Comparison of ENCODE assay signal across 18 mouse cellular contexts in the genomic region with DNA sequence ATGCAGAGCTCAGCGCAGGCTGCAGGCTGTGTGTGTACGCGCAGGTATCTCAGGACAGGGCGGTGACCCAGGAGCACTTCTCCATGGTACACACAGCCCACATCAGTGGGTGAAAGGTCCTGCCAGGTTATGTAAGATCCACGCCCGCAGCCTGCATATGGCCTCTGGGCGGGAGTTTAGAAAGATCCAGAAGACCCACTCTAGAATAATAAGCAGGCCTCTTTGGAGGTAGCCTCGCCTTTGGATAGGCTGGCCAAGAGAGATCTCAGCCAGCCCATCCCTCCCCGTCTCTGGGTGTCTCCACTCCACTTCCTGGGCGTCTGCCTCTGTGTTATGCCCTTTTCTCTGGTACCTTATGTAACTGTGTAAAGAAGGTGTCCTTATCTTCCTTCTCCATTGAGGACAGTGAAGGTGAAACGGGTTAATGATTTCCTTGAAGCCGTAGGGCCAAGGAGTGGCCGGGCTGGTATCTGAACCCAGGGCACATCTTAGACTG. TPM values are rescaled to one million over a fixed set of nuclear protein-coding genes. Genes with fewer than 3 reads are reported as not detected.
A peak's percentile ranks its signal among the peaks of the same experiment; 100 is the strongest.
DNase-seq lines count a peak whose midpoint lies in the region; ATAC-seq and TF ChIP-seq lines count a peak whose summit lies in the region.
"Had no signal": no experiment of that assay in that cellular context is flagged by ENCODE, and none has a peak within 500 bp of the region (broad histone marks: within the 10 kb centered on the region; RNA-seq: fewer than 3 reads in every experiment).

No protein-coding gene starts in this region.

- no peak overlapping the region for H3K4me2 ChIP-seq in kidney, embryonic 16.5 days (replicated peaks; ENCODE audit: low read depth, low read length)
- H3K4me2 ChIP-seq in lung, postnatal 0 days (replicated peaks; ENCODE audit: low read depth, low read length) = no peak overlapping the region
- H3K4me2 ChIP-seq: hindbrain, embryonic 14.5 days; lung, embryonic 14.5 days; midbrain, embryonic 15.5 days; neural tube, embryonic 12.5 days had no signal

- no peak for TF ChIP-seq CTCF in lung, postnatal 0 days (IDR thresholded peaks at IDR 0.05)

- H3K27ac ChIP-seq in kidney, embryonic 16.5 days (ENCODE audit: low read length) = no peak overlapping the region
- no peak overlapping the region for H3K27ac ChIP-seq in lung, postnatal 0 days (ENCODE audit: low read length)
- H3K27ac ChIP-seq: hindbrain, embryonic 14.5 days; midbrain, embryonic 15.5 days; neural tube, embryonic 12.5 days had no signal

- no peaks in the 10 kb centered on the region for H3K9me3 ChIP-seq in kidney, embryonic 16.5 days (ENCODE audit: low read length)
- no peaks in the 10 kb centered on the region for H3K9me3 ChIP-seq in lung, postnatal 0 days (ENCODE audit: low read length)
- H3K9me3 ChIP-seq: G1E; midbrain, embryonic 15.5 days; neural tube, embryonic 12.5 days had no signal

- TF ChIP-seq EP300 in lung, postnatal 0 days (IDR thresholded peaks at IDR 0.05) = peak; percentile 27; the same call in 1 of the 2 replicates

- 87% methylated on average over 13 of the region's 13 CpGs for WGBS in kidney, embryonic 16.5 days
- 60% methylated on average over 13 of the region's 13 CpGs for WGBS in lung, postnatal 0 days

- ATAC-seq in kidney, embryonic 16.5 days (ENCODE audit: low FRiP score, low TSS enrichment) = no peak
- peak; percentile 84 for ATAC-seq in lung, postnatal 0 days
- ATAC-seq: forebrain, postnatal 0 days; midbrain, embryonic 15.5 days had no signal

- no peaks in the 10 kb centered on the region for H3K4me1 ChIP-seq in kidney, embryonic 16.5 days (ENCODE audit: insufficient read depth, low read length)
- no peaks in the 10 kb centered on the region for H3K4me1 ChIP-seq in lung, postnatal 0 days (ENCODE audit: insufficient read depth, low read depth, low read length)
- H3K4me1 ChIP-seq: midbrain, embryonic 15.5 days; neural tube, embryonic 12.5 days had no signal

- H3K4me3 ChIP-seq in kidney, embryonic 16.5 days (ENCODE audit: low read length) = no peak overlapping the region
- H3K4me3 ChIP-seq in lung, postnatal 0 days (ENCODE audit: low read depth, low read length) = no peak overlapping the region
- H3K4me3 ChIP-seq: midbrain, embryonic 15.5 days; neural tube, embryonic 12.5 days had no signal

- no peak overlapping the region for H3K9ac ChIP-seq in kidney, embryonic 16.5 days (replicated peaks; ENCODE audit: low read length)
- no peak overlapping the region for H3K9ac ChIP-seq in lung, postnatal 0 days (replicated peaks; ENCODE audit: low read depth)
- H3K9ac ChIP-seq: forebrain, postnatal 0 days; hindbrain, embryonic 14.5 days; lung, embryonic 14.5 days; midbrain, embryonic 15.5 days; neural tube, embryonic 12.5 days had no signal

- no peaks in the 10 kb centered on the region for H3K36me3 ChIP-seq in kidney, embryonic 16.5 days (ENCODE audit: insufficient read depth, low read length)
- no peaks in the 10 kb centered on the region for H3K36me3 ChIP-seq in lung, postnatal 0 days (ENCODE audit: insufficient read depth, low read length)
- H3K36me3 ChIP-seq: G1E; midbrain, embryonic 15.5 days; neural tube, embryonic 12.5 days had no signal

- peak; percentile 95 for DNase-seq in kidney, adult 11 months
- DNase-seq in urinary bladder, postnatal 14 days (ENCODE audit: low spot score) = peak; percentile 64
- no peak for DNase-seq in urinary bladder, postnatal 10 days (ENCODE audit: low spot score)
- DNase-seq in lung, postnatal 0 days (ENCODE audit: low spot score) = peak; percentile 72
- no peak for DNase-seq in thymus, postnatal 10 days (ENCODE audit: low spot score in 2 of 2)
- no peak for DNase-seq in spleen, adult 18-20 months
- DNase-seq in heart, adult 8-10 months (ENCODE audit: low spot score) = no peak
- DNase-seq: adrenal gland, postnatal 14 days; forebrain, postnatal 0 days; gastrocnemius, postnatal 36 days; lung, embryonic 14.5 days had no signal

- no peaks in the 10 kb centered on the region for H3K27me3 ChIP-seq in kidney, embryonic 16.5 days (ENCODE audit: insufficient read depth, low read length)
- H3K27me3 ChIP-seq in lung, postnatal 0 days (replicated peaks; ENCODE audit: insufficient read depth, low read length) = no peaks in the 10 kb centered on the region
- H3K27me3 ChIP-seq: midbrain, embryonic 15.5 days; neural tube, embryonic 12.5 days had no signal

RNA-seq across cellular contexts. Expression of a gene that starts 10.5 kb away (rescaled TPM):
- polyA plus RNA-seq in kidney, embryonic 16.5 days (2015; fragmentation: Nextera tagmentation; extraction: Ambion mirVana) = 13.3 and 15.0 TPM in 2 replicates
- 8.0 and 8.4 TPM in 2 replicates for polyA plus RNA-seq in lung, postnatal 0 days (2015; fragmentation: Nextera tagmentation; extraction: Ambion mirVana)
- 10 to 100 TPM in 1 of 4 experiments, 1 to 10 TPM in 3; 6.8 to 10.9 (median 8.6) TPM for total RNA-seq in heart, adult 8-10 months (2022)

RNA-seq across cellular contexts. Expression of a gene that starts 46.1 kb away (rescaled TPM):
- polyA plus RNA-seq in kidney, embryonic 16.5 days (2015; fragmentation: Nextera tagmentation; extraction: Ambion mirVana) = 106 and 108 TPM in 2 replicates
- polyA plus RNA-seq in lung, postnatal 0 days (2015; fragmentation: Nextera tagmentation; extraction: Ambion mirVana) = 103 and 112 TPM in 2 replicates
- total RNA-seq in heart, adult 8-10 months (2022) = 10 to 100 TPM; 16.5 to 22.2 (median 18.6) TPM

RNA-seq across cellular contexts. Expression of a gene that starts 50.0 kb away (rescaled TPM):
- polyA plus RNA-seq in kidney, embryonic 16.5 days (2015; fragmentation: Nextera tagmentation; extraction: Ambion mirVana) = 2.5 and 2.6 TPM in 2 replicates
- polyA plus RNA-seq in lung, postnatal 0 days (2015; fragmentation: Nextera tagmentation; extraction: Ambion mirVana) = not detected in 2 replicates
- under 1 TPM in 1 of 4 experiments, not detected in 3; 0.34 TPM for total RNA-seq in heart, adult 8-10 months (2022)
- total RNA-seq: adrenal gland, postnatal 14 days; gastrocnemius, postnatal 36 days had no signal

RNA-seq across cellular contexts. Expression of a gene that starts 50.9 kb away (rescaled TPM):
- polyA plus RNA-seq in kidney, embryonic 16.5 days (2015; fragmentation: Nextera tagmentation; extraction: Ambion mirVana) = 0.12 and 0.16 TPM in 2 replicates
- not detected in 2 replicates for polyA plus RNA-seq in lung, postnatal 0 days (2015; fragmentation: Nextera tagmentation; extraction: Ambion mirVana)
- not detected for total RNA-seq in heart, adult 8-10 months (2022)
- total RNA-seq: adrenal gland, postnatal 14 days; gastrocnemius, postnatal 36 days had no signal
- polyA plus RNA-seq: G1E; heart, embryonic 16.5 days; lung, embryonic 14.5 days; thymus, postnatal 0 days had no signal

Comparison
In these comparisons a context has a peak if more than half of its experiments do, and no peak if none do; other contexts are left out.
1. DNase-seq: peak in kidney, adult 11 months (single experiment), urinary bladder, postnatal 14 days (single experiment) and lung, postnatal 0 days (single experiment); none in urinary bladder, postnatal 10 days (single experiment), thymus, postnatal 10 days (0 of 2), spleen, adult 18-20 months (0 of 2) and heart, adult 8-10 months (single experiment).